Mouse (Mus musculus) left cerebral cortex, postnatal 25 days (tissue): ENCODE measurements around the gene Sppl3. TPM values are rescaled to one million over a fixed set of nuclear protein-coding genes. Genes with fewer than 3 reads are reported as not detected.
A peak's percentile ranks its signal among the peaks of the same experiment; 100 is the strongest.

ENCODE experiments used
- DNase-seq, 2 experiments: peaks; one replicate each; pipeline ENCODE4 v3.0.0; 2022; ENCODE audit warnings: low spot score in 2 of 2, mixed read lengths in 1 of 2
- intact Hi-C: fragments of 180-260 bp; cut with DNase I; formaldehyde crosslinking; loops from one replicate; pipeline ENCODE4 v1.15.1; 2025
- total RNA-seq, 2 experiments: library from RNA; stranded (reverse); gene quantifications; 2 replicates each; pipeline ENCODE4 v1.2.3; 2021

Gene Sppl3
- total RNA-seq, result 10 to 100 TPM; 91.9 to 92.5 TPM

DNA sequence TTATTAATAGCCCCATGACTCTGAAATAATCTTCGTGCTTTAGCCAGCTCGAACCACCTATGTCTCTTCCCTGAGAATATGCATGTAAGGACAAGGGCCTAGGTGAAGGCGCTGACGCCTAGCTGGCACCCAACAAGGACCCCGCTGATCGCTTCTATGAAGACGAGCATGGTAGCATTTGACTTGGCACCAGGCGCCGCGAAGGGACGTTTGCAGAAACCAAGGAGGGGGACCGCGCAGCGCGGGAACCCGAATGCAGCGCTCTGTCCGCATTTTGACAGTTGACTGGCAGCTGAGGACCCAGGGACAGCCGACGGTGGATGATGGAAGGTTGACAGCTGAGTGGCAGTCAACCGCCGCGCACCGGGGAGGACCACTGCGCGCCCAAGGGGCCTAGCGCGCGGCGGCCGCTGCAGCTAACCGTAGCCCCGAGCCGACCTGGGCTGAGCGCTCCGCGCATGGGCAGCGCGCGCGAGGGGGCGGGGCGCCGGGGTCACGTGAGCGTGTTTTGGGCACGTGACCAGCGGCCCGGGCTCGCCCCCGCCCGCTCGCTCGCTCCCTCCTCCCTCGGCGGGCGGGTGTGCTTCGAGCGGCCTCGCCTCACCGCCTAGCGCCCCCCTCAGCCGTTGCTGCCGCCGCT is at the start of gene Sppl3:
Gene Sppl3 (plus strand): TSS at position 561 of the 640 bp plus-strand sequence.
- intact Hi-C loops, result loop anchor here (5.0 to 10.0 kb wide), 2 partner anchors 67 to 254 kb away; no protein-coding TSS in a partner anchor

GRCm38 (mm10) chr5:114961590-114962360 is 49.2 kb upstream of the Sppl3 start:
- no peak for DNase-seq
- intact Hi-C loops, result no loop called here

More for the DNA sequence above, at the start of gene Sppl3:
- peak; percentile 93 to 97 for DNase-seq

DNA sequence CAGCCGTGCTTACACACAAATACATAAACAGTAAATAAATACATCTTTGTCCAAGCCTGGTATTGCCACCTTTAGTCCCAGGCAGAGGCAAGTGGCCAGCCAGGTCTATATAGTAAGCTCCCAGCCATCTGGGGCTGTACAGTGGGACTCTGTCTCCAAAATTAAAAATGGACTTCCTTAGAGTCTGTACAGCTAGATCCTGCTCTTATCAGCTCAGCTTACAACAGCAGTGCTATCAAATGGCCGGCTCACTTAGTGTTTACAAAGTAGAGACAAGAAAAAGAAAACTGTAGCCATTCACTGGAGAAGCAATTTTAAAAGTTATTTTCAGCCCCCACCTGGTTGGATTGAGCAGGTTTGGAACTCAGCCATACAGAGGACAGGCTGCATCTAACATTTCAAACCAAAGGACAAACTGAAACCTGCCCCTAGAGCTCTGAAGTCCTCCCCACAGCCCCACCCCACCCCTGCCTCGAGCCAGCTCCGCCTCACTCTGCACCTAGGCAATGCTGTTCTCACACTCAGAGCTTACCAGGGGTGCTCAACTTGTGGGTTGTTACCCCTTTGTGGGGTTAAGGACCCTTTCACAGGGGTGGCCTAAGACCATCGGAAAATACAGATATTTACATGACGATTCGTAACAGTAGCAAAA is 46.5 kb upstream of the Sppl3 start:
- intact Hi-C loops, result no loop called here
- no peak for DNase-seq

- intact Hi-C loops, result no loop called here
- DNase-seq, result no peak
Observed at GRCm38 (mm10) chr5:114964967-114965898, 45.7 kb upstream of the Sppl3 start.

DNA sequence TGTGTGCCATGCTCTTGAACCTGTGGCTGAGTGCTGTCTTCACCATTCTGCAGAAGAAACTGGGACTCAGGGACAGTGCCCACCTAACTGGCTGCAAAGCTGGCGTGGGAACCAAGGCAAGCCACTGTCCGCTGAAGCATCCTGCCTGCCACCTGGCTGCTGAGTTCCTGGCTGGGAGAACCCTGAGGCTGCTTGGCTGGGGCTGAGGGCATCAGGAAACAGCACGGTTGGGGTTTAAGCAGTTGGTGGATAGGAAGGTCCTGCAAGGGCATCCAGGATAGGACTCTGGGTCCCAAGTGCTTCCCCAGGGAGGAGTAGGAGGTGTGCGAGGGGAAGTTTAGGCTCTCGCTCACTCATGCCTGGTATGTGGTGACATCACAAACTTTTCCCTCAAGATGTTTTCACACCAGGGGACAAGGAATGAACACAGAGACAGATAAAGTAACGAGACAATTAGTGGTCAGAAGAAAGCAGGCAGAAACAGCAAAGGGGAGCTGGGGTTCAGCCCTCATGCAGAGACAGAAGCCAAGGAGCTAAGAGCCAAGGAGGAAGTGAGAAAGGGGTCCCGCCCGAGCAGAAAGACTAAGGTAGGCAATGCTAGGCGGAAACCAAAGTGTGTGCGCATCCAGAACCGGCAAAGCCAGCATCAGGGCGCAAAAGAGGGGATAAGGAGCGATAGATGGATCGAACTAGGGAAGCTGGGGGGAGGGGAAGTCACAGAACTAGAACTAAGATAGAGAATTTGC is 43.2 kb upstream of the Sppl3 start:
- DNase-seq, result no peak
- intact Hi-C loops, result no loop called here

DNA sequence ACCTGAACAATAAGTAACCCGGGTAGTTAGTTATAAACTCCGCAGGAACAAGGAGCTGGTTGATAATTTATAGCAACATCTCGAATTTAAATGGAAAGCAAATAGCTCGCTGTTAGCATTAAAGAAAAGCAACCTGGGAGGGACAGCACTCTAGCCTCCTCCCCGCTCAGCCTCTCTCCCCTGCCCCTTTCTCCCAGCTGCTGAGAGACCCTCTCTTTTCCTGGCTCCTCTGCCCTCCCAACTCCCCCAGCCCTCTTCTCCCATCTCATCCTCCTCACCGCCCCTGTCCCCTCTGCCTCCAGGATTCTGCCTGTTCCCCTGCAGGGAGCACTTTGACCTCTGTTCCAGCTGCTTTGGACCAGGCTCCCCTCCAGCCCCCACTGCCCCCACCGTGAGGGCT is 42.3 kb upstream of the Sppl3 start:
- intact Hi-C loops, result no loop called here
- no peak for DNase-seq

DNA sequence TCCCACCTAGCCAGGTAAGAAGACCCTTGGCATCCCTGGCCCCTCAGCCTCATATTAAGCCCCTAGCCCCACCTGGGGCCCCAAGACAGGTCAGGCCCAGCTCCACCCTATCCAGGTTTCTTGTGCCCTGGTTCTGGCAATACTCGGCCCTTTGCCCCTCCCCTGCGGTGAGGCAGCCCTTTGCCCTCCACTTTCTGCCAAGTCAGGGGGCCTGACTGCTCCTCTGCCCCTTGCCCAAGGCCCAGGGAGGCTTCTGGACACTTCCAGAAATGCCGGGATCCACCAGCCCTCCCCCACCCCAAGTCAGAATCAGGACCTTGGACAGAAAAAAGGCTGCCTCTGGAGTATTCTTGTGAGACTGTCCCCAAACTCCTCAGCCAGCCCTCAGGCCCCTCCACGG is 41.9 kb upstream of the Sppl3 start:
- DNase-seq, result no peak
- intact Hi-C loops, result no loop called here

DNA sequence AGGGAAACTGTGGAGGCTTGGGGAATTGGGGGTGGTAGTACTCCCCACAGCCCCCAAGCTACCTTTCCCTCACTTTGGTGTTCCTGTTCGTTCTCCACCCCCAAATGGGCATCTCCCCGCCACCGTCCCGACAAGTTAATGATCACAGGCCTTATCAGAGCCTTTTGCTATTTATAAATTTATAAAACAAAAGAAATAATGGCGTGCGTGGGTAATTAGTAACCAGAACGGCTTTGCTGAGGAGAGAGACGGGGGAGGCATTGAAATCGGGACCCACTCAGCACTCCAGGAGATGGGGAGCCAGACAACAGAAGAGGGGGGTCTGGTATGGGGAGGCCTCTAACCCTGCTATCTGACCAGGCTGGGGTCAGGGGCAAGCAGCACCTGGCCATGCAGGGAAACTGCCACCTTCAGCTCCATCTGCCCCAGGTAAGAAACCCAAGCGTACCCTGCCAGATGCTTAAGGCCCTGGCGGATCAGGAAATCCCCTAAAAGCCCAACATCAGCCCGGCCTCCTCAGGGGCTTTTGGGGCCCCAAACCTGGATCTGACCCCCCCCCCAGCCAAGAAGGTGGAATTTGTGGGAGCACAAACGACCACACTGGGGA is 41.2 kb upstream of the Sppl3 start:
- intact Hi-C loops, result no loop called here
- no peak for DNase-seq

GRCm38 (mm10) chr5:114970824-114971227 is 40.1 kb upstream of the Sppl3 start, which contains the start of gene Hnf1a:
Gene Hnf1a (minus strand): TSS chr5:114971094.
- no peak for DNase-seq
- intact Hi-C loops, result no loop called here

DNA sequence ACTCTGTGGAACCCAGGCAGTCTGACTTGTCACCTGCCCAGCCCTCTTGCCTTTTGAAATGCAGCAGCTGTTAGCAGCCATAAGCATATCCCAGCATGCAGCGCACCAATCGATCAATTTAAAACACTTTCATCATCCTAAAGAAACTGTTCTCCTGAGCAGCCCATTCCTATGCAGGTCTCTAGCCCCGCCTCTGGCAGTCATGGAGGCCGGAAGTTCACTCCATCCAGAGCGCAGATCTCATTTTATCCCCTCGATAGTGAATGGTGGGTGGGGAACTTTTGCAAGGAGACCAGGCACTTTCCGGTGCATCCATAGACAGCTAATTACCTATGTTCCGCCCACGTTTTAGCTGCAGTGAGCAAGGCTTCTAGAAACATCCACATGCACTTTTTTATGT is 38.7 kb upstream of the Sppl3 start:
- intact Hi-C loops, result no loop called here

DNA sequence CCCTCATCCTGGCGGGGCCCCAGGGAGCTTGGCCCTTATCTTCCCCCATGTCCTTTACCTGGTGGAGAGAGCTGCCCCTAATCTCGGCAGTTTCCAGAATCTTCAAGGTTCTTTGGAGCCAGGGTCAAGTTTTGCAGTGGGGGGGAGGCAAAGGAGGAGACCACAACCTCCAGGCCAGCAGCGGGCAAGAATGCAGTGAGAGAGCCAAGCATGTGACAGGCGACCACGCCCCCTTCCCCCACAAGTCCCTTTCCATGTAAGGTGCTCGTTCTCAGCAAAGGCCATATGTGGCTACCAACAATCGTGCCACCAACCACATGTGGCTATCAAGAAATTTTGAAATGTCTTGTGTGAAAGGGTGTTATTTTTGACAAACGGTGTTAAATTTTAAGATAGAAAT is 37.8 kb upstream of the Sppl3 start:
- intact Hi-C loops, result no loop called here
- DNase-seq, result no peak

More for the DNA sequence above, 38.7 kb upstream of the Sppl3 start:
- DNase-seq, result no peak

DNA sequence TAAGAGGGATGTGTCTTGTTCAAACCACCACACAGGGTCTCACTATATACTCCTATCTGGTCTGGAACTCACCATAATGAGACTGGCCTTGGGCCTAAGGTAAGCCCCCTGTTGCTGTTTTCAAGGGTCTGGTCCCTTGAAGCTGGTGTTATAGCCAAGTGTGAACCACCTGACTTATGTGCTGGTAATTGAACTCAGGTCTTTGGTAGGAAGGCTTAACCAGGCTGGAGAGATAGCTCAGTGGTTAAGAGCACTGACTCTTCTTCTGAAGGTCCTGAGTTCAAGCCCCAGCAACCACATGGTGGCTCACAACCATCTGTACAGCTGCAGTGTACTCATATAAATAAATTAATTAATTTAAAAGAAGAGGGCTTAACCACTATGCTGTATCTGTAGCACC is 34.0 kb upstream of the Sppl3 start:
- no peak for DNase-seq
- intact Hi-C loops, result loop anchor here (5.0 kb wide), 1 partner anchor 180 kb away; the partner anchor contains the start of gene Mlec

- intact Hi-C loops, result loop anchor here (2.0 to 5.0 kb wide), 3 partner anchors 128 to 258 kb away; partner anchors contain the start of gene Mlec
- peak in 1 of 2 experiments; percentile 7 for DNase-seq
Observed at GRCm38 (mm10) chr5:114978473-114978872, 32.5 kb upstream of the Sppl3 start.

GRCm38 (mm10) chr5:114978888-114979249 is 32.1 kb upstream of the Sppl3 start:
- DNase-seq, result peak; percentile 5 to 23
- intact Hi-C loops, result loop anchor here (1.0 to 5.0 kb wide), 4 partner anchors 97 to 258 kb away; partner anchors contain the start of gene Mlec

- peak; percentile 79 to 84 for DNase-seq
- intact Hi-C loops, result loop anchor here (1.0 to 5.0 kb wide), 4 partner anchors 97 to 257 kb away; partner anchors contain the start of gene Mlec
Observed at GRCm38 (mm10) chr5:114979250-114980121, 31.5 kb upstream of the Sppl3 start.

DNA sequence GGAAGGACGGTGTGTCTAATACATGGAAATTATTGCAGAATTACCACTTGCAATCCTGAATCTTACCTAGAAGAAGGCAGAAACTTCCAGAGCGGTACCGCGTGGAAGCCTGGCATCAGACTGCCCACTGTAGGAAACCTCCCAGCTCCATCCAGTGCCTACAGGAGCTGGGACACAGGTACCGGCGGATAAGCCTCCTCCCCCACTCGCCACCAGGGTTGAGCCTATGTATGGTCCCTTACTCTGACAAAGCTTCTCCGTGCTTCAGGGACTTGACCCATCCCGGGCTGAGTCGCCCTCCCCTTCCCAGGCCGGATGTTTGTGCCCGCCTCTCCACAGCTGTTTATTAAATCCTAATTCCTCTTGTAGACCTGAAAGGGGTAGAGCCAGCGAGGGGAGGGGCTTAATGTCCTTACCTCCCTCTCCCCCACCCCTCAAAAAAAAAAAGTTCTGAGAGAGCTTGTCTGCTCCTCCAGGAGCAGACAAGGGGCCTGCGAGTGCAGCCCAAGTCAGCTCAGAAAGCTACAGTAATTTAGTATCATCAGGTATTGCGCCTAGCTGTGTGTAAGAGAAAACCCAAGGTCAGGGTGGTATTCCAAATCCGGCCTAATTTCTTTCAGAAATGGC is 30.7 kb upstream of the Sppl3 start:
- intact Hi-C loops, result no loop called here
- DNase-seq, result no peak

DNA sequence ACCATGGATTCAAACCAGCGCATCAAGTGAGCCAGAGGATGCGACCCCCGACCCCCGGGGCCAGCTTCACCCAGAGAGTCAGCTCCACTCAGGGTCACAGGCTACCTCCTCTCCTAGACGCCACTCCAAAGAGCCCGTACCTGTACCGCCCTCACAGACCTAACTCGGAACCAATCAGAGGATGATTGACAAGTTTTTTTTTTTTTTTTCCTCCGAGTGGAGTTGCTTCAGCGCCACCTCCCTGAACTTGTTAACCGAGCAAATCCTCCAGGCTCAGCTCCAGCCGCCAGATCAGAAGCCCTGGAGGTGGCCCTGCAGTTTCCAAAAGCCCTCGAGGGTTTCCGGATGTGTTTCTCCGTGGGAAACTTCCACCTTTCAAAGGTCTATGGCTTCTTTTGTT is 28.9 kb upstream of the Sppl3 start:
- DNase-seq, result no peak

More for the DNA sequence above, 28.9 kb upstream of the Sppl3 start:
- intact Hi-C loops, result no loop called here
